24 mouse cellular contexts compared by ENCODE assay signal in genomic region chr15:96669721-96670120, GRCm38 (mm10). TPM values are rescaled to one million over a fixed set of nuclear protein-coding genes. Genes with fewer than 3 reads are reported as not detected.
DNase-seq lines count a peak whose midpoint lies in the region; ATAC-seq and TF ChIP-seq lines count a peak whose summit lies in the region.
"Had no signal": no experiment of that assay in that cellular context is flagged by ENCODE, and none has a peak within 500 bp of the region (broad histone marks: within the 10 kb centered on the region; RNA-seq: fewer than 3 reads in every experiment).

No protein-coding gene starts in this region.

- no peak overlapping the region for H3K4me3 ChIP-seq in C2C12 (ENCODE audit: insufficient read depth, poor library complexity, severe bottlenecking)
- H3K4me3 ChIP-seq in liver, embryonic 12.5 days, result no peak overlapping the region
- H3K4me3 ChIP-seq: embryonic facial prominence, embryonic 13.5 days; embryonic facial prominence, embryonic 15.5 days; erythroblast, embryonic 14.5 days; forebrain, embryonic 10.5 days; forebrain, embryonic 12.5 days had no signal

- H3K9me3 ChIP-seq in liver, embryonic 12.5 days (replicated peaks), result no peaks in the 10 kb centered on the region
- H3K9me3 ChIP-seq: embryonic facial prominence, embryonic 13.5 days; embryonic facial prominence, embryonic 15.5 days; forebrain, embryonic 10.5 days; forebrain, embryonic 12.5 days had no signal

- peak; percentile 44; the same call in 1 of the 2 replicates for ATAC-seq in granulocyte monocyte progenitor cell, adult 5-6 weeks (replicated peaks; ENCODE audit: poor library complexity, severe bottlenecking)
- ATAC-seq in liver, embryonic 12.5 days, result no peak
- ATAC-seq in megakaryocyte-erythroid progenitor cell, adult 5-6 weeks (replicated peaks; ENCODE audit: low FRiP score, low TSS enrichment, poor library complexity, severe bottlenecking), result no peak
- ATAC-seq: CD4-positive, CD25-positive, alpha-beta regulatory T cell, adult 4 months; forebrain, embryonic 14.5 days; forebrain, embryonic 16.5 days had no signal

- H3K36me3 ChIP-seq in C2C12 (ENCODE audit: control insufficient read depth, insufficient read depth), result no peaks in the 10 kb centered on the region
- H3K36me3 ChIP-seq in liver, embryonic 12.5 days, result no peaks in the 10 kb centered on the region
- H3K36me3 ChIP-seq: embryonic facial prominence, embryonic 13.5 days; embryonic facial prominence, embryonic 15.5 days; forebrain, embryonic 10.5 days; forebrain, embryonic 12.5 days had no signal

- no peak overlapping the region for H3ac ChIP-seq in C2C12 (ENCODE audit: control insufficient read depth, insufficient read length, low read depth)

- H3K27me3 ChIP-seq in C2C12 (ENCODE audit: control insufficient read depth, insufficient read depth, insufficient read length), result no peaks in the 10 kb centered on the region
- H3K27me3 ChIP-seq in liver, embryonic 12.5 days (replicated peaks), result no peaks in the 10 kb centered on the region; the same call in 1 of the 2 replicates
- H3K27me3 ChIP-seq: embryonic facial prominence, embryonic 13.5 days; embryonic facial prominence, embryonic 15.5 days; forebrain, embryonic 12.5 days had no signal

- H3K79me3 ChIP-seq in C2C12 (ENCODE audit: low read depth), result no peaks in the 10 kb centered on the region

- peak; percentile 85 for DNase-seq in 416B (ENCODE audit: low read depth)
- DNase-seq: adrenal gland, adult 2 months; adrenal gland, postnatal 10 days; adrenal gland, postnatal 25 days; cerebellum, adult 11 months; cerebellum, adult 18-20 months; cerebellum, adult 8-10 months; cerebellum, adult 9-11 months; cerebellum, postnatal 14 days; cerebellum, postnatal 36 days; embryo, embryonic 11 days had no signal

- no peak for TF ChIP-seq CTCF in C2C12 (IDR thresholded peaks at IDR 0.05; ENCODE audit: control insufficient read depth, insufficient read depth, insufficient read length)

- H3K4me2 ChIP-seq in liver, embryonic 12.5 days, result no peak overlapping the region
- H3K4me2 ChIP-seq: embryonic facial prominence, embryonic 13.5 days; embryonic facial prominence, embryonic 15.5 days; forebrain, embryonic 12.5 days had no signal

- no peak overlapping the region for H3K9ac ChIP-seq in liver, embryonic 12.5 days
- H3K9ac ChIP-seq: embryonic facial prominence, embryonic 13.5 days; embryonic facial prominence, embryonic 15.5 days; forebrain, embryonic 12.5 days had no signal

- H3K27ac ChIP-seq in liver, embryonic 12.5 days, result no peak overlapping the region
- H3K27ac ChIP-seq: embryonic facial prominence, embryonic 13.5 days; embryonic facial prominence, embryonic 15.5 days; forebrain, embryonic 10.5 days; forebrain, embryonic 12.5 days had no signal

- WGBS in liver, embryonic 12.5 days (ENCODE audit: insufficient replicate concordance), result 43% methylated on average over 6 of the region's 6 CpGs

- H3K79me2 ChIP-seq in C2C12 (ENCODE audit: control insufficient read depth, insufficient read depth), result no peaks in the 10 kb centered on the region

- H3K4me1 ChIP-seq in liver, embryonic 12.5 days, result peaks cover 8% of the 10 kb centered on the region
- H3K4me1 ChIP-seq: forebrain, embryonic 12.5 days had no signal

TF ChIP-seq in C2C12, 6 proteins besides CTCF, POLR2A, EP300 and RAD21:
- TF ChIP-seq CEBPB (IDR thresholded peaks at IDR 0.05; ENCODE audit: low read depth) (peak; percentile 33), FOSL1 (IDR thresholded peaks at IDR 0.05; ENCODE audit: insufficient read depth, low read length, poor library complexity, severe bottlenecking) (no peak)
TF ChIP-seq in C2C12: peak in this region for 1.

RNA-seq across cellular contexts. Expression of gene Slc38a1, which starts 27.0 kb away (rescaled TPM):
- polyA plus RNA-seq in C2C12 (2012; fragmentation: generic; extraction: Trizol), result 31.8 TPM
- total RNA-seq in granulocyte monocyte progenitor cell, adult 5-6 weeks (2014; fragmentation: Nextera tagmentation), result 93.0 and 110 TPM in 2 replicates
- total RNA-seq in granulocyte monocyte progenitor cell, adult 5-6 weeks (2017), result 63.9 and 67.5 TPM in 2 replicates
- 41.1 and 43.1 TPM in 2 replicates for polyA plus RNA-seq in liver, embryonic 12.5 days (2016; fragmentation: Nextera tagmentation; extraction: Ambion mirVana)
- total RNA-seq in megakaryocyte-erythroid progenitor cell, adult 5-6 weeks (2014; fragmentation: Nextera tagmentation), result 63.5 and 84.0 TPM in 2 replicates
- total RNA-seq in megakaryocyte-erythroid progenitor cell, adult 5-6 weeks (2017), result 51.3 and 52.2 TPM in 2 replicates
- total RNA-seq: MEL had no signal

RNA-seq across cellular contexts. Expression of gene Slc38a2, which starts 29.8 kb away (rescaled TPM):
- 99.9 TPM for polyA plus RNA-seq in C2C12 (2012; fragmentation: generic; extraction: Trizol)
- 89.2 and 112 TPM in 2 replicates for total RNA-seq in granulocyte monocyte progenitor cell, adult 5-6 weeks (2014; fragmentation: Nextera tagmentation)
- 84.0 and 92.8 TPM in 2 replicates for total RNA-seq in granulocyte monocyte progenitor cell, adult 5-6 weeks (2017)
- 57.6 and 62.7 TPM in 2 replicates for polyA plus RNA-seq in liver, embryonic 12.5 days (2016; fragmentation: Nextera tagmentation; extraction: Ambion mirVana)
- total RNA-seq in megakaryocyte-erythroid progenitor cell, adult 5-6 weeks (2014; fragmentation: Nextera tagmentation), result 86.7 and 86.9 TPM in 2 replicates
- 75.3 and 82.3 TPM in 2 replicates for total RNA-seq in megakaryocyte-erythroid progenitor cell, adult 5-6 weeks (2017)
